Mouse (Mus musculus): Measurements from ENCODE around the gene Cnot8. TPM values are rescaled to one million over a fixed set of nuclear protein-coding genes. Genes with fewer than 3 reads are reported as not detected.

Gene Cnot8
- total RNA-seq (2023), result 54.6 to 55.8 TPM (median 54.8 TPM) in 4 replicates

DNA sequence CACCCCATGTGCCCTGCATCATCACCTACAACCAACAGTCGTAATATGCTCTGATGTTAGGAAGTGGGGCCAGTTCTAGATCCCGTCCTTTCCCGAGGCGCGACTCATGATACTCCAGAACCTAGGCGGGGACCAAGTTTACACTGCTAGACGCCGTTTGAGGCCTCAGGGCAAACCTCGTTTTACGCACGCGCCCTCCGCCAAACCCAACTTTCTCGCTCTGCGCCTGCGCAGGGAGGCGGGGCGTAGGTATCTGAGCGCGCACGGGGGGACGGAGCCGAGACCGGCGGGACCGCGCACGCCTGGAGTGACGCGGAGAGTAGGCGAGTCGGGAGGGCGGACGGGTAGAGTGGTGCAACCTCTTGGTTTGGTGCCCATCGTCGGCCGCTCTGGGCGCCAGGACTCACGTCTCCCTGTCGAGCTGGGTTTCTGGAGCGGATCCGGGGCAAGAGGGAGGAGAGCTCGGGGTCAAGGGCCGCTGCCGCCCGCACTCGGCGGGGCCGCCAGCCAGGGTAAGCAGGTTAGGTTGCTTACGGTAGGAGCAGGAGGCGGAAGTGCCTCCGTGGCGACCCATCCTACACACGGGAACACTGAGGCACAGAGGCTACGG is at the start of gene Cnot8:
Gene Cnot8, plus strand, starts transcription at position 457 of the 610 bp plus-strand sequence.

DNA sequence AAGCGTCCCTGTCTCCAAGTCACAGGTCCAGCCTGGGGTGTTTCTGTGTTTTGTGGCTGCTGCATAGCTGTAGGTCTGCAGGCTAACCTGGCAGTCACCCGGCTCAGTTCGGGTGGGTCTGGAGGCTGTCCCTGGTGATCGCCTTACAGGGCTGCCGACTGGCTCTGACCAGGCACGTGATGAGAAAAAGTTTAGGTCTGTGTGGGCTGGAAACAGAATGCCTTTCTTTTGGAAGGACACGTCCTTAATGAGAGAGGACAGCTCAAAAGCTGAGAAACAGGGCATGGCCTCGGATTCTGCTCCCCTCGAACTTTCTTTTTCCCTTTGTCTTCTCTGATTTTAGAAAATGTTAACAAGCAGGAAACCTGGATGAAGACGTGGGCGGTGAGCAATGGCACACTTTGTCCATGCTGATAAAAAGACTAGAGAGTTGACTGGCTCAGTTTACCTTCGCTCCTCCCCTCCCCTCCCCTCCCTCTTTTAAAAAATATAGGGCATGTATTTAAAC is 10.9 kb upstream of the Cnot8 start, which contains the start of gene Gm12248:
Gene Gm12248, minus strand, starts transcription at position 114 of the 508 bp plus-strand sequence.

Other genes starting within 250 kb of the Cnot8 start
- gene Larp1, start 95.1 kb upstream of the Cnot8 start, total RNA-seq (2023), result 105 to 120 TPM (median 109 TPM) in 4 replicates
- not detected in 4 replicates for gene Gm12248, start 11.0 kb upstream of the Cnot8 start, total RNA-seq (2023)
- 18.9 to 21.6 TPM (median 21.0 TPM) in 4 replicates for gene Gemin5, start 64.4 kb downstream of the Cnot8 start, total RNA-seq (2023)
- 20.1 to 24.9 TPM (median 20.9 TPM) in 4 replicates for gene Mrpl22, start 67.5 kb downstream of the Cnot8 start, total RNA-seq (2023)
- 14.5 to 18.3 TPM (median 15.9 TPM) in 4 replicates for gene Igtp, start 95.4 kb downstream of the Cnot8 start, total RNA-seq (2023)
- gene Irgm2, start 95.5 kb downstream of the Cnot8 start, total RNA-seq (2023), result 5.5 to 7.1 TPM (median 6.5 TPM) in 4 replicates
- not detected in 4 replicates for gene 4930438A08Rik, start 170.6 kb downstream of the Cnot8 start, total RNA-seq (2023)
- 28.3 to 34.6 TPM (median 29.4 TPM) in 4 replicates for gene Zfp692, start 202.9 kb downstream of the Cnot8 start, total RNA-seq (2023)
- gene Zfp672, start 226.2 kb downstream of the Cnot8 start, total RNA-seq (2023), result 30.6 to 35.1 TPM (median 33.0 TPM) in 4 replicates
- 21.8 to 27.3 TPM (median 23.7 TPM) in 4 replicates for gene Sh3bp5l, start 226.6 kb downstream of the Cnot8 start, total RNA-seq (2023)